Mouse (Mus musculus) right cerebral cortex, postnatal 14 days (tissue): ENCODE results near the gene Zfc3h1.

ENCODE experiments used
- DNase-seq: peaks from one replicate; pipeline ENCODE4 v3.0.0; 2022

Gene Zfc3h1

DNA sequence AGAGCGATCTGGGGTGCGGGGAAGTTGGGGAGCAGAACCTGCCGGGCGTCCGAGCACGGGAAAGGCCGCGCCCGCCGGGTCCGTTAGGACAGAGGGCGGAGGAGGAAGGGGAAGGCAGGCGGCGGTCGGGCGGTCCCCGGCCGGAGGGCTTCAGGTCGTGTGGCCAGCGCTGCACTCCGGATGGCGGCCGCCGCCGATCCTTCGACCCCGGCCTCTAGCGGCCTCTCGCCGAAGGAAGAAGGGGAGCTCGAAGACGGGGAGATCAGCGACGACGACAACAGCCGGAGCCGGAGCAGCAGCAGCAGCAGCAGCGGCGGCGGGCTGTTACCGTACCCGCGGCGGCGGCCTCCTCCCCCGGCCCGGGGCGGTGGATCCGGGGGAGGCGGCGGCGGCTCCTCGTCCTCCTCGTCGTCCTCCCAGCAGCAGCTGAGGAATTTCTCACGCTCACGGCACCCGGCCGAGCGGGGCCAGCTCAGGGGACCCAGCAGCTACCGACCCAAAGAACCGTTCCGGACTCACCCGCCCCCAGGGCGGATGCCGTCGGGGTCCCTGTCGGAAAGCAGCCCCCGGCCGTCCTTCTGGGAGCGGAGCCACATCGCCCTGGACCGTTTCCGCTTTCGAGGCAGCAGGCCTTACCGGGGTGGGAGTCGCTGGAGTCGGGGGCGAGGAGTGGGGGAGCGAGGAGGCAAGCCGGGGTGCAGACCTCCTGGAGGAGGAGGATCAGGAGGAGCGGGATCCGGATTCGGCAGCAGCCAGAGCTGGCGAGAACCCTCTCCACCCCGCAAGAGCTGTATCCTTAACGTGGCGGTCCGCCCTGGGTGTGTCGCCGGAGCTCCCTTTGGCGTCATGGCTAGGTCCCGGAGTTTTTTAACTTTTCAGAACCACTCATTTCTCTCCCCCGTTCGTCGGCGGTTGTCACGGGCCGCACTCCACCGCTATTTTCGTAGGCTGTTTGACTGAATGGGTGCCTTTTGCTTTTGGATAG is 551 bp downstream of the Zfc3h1 start:
- DNase-seq = peak; percentile 48

DNA sequence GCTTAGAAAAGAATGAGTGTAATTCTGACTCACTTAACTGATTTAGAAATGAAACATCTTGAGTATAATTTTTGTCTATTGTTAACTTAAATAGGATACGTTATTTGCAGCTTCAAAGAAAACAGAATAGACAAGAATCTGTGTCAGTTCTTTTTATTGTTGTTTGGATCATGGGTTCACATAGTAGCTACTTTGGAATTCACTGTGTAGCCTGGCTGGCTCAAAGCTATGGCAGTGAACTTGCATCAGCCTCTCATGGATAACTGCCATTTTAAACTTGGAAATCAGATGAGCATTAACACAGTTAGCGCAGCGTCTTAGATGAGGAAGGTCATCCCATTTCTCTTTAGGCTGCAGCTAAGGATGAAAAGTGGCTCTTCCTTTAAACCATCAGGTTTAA is 3.1 kb downstream of the Zfc3h1 start:
- DNase-seq = no peak

DNA sequence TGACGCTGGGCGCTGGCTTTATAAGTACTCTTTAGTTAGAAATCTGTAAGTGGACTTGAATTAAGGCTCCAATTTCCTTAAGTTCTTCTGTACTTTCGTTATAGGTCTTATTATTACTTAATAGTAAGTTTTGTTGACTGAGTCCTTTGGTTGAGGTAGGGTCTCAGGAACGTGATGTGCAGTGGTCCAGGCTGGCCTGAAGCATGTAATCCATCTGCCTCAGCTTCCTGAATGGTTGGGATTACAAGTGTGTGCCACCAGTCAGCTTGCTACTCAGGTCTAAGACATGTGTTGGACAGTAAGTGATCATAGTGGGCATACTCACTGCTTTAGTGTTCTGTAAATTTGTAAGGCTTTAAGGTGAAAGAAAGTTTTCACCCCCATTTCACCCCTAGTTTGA is 6.3 kb downstream of the Zfc3h1 start:
- DNase-seq = no peak

DNA sequence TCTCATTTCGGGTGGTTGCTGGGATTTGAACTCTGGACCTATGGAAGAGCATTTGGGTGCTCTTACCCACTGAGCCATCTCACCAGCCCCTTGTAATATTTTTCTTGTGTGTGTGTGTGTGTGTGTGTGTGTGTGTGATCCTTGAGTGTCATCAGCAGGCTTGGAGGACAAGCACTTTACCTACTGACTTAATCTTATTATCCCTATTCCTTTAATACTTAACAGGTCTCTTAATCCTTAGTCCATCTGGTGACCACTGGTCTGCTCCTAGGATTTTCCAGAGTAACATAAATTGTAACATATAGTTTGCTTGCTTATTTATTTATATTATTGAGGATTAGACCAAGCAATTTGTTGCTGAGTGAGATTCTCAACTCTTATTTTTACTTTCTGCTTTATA is 7.1 kb downstream of the Zfc3h1 start:
- DNase-seq = no peak

DNA sequence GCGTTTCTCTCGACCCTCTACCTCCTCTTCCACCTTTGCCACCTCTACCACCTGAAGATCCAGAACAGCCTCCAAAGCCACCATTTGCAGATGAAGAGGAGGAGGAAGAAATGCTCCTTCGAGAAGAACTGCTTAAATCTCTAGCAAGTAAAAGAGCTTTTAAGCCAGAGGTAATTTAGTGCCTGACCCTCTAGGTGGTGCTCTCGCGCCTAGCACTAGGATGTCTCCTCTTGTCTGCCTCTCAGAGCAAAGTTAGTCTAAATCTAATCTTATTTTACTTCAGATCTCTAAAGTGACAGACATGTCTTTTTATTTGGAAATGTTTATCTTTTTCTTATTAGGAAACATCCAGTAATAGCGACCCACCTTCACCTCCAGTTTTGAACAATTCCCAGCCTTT is 21.6 kb downstream of the Zfc3h1 start:
- peak; percentile 65 for DNase-seq

DNA sequence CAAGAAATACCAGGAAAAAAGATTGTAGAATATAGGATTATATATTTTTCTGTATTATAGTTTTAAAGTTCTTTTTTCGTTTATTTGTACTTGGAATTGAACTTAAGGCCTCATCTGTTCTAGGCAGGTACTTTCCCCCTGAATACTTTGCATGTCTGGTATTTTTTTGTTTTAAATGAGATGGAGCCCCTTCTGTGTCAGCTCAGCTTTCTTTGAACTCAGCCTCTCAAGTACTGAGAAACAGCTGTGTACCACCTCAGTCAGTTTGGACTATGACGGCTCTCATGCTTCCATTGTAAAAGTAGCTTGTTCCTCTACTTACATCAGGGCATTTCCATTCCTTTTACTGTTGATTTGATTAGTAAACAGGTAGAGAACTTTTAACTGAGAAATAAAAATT is 28.7 kb downstream of the Zfc3h1 start:
- DNase-seq = no peak

DNA sequence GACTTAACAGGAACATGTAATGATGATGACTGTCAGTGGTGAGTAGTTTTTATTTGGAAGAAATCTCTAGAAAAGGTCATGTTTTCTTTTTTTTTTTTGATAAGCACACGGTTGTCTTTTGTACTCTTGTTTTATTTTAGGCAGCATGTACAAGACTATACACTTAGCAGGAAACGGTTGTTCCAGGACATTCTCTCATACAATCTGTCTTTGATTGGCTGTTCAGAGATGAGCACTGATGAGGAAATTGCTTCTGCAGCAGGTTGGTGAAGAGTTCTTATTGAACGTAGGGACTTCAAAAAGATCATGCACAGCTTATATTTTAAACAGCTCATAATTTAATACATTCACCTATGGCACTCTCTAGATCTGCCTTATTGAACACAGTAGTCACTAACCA is 29.3 kb downstream of the Zfc3h1 start:
- no peak for DNase-seq

DNA sequence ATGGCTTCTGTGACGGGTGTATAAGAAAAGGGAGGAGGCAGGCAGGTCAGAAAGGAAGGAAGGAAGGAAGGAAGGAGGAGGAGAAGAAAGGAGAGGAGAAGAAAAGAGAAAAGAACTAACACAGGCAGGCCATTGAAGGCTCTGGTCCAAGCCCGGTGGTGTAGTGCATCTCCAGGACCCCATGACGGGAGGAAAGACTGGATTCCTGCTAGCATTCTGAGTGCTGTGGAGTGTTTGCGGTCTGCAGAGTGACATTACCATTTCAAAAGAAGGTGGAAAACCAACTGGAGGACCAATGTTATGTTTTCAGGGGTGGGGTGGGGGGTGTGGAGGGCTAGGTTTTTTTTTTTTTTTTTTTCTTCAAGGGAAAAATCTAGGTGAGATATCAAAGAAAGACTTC is 37.2 kb downstream of the Zfc3h1 start:
- no peak for DNase-seq

DNA sequence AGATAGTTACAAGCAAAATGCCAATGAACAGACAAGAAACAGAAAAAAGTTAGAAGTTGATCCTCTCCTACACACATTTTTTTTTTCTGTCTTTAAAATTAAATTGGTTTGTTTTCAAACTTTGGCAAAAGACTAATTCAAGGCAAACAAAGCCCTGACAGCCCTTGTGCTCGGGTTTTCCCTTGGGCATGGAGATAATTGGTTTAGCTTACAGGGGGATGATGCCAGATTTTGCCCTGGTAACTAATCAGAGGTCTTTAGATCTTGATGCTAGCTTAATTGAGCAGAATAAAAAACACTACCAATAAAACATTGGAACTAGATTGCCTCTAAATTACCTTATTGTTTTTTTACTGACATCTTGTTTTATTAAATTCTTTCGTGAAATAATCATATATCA is 40.6 kb downstream of the Zfc3h1 start:
- DNase-seq = no peak

DNA sequence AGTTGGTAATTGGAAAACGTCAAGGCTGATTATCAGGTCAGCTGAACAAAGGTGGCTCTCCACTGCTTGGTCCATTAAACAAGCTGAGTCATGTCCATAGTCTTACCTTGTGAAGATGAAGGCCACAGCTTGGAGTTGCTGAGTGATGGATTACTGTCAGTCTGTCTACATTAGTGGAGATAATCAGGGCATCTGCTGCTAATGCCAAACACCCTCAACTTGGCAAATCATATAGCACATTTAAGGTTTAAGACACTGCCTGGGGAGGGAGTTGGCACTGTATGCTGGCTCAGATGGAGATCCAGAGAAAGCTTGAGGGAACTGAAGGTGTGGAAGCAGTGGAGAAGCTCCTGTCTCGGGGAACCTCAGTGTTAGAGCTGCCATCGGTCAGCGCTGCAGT is 52.5 kb downstream of the Zfc3h1 start:
- no peak for DNase-seq

DNA sequence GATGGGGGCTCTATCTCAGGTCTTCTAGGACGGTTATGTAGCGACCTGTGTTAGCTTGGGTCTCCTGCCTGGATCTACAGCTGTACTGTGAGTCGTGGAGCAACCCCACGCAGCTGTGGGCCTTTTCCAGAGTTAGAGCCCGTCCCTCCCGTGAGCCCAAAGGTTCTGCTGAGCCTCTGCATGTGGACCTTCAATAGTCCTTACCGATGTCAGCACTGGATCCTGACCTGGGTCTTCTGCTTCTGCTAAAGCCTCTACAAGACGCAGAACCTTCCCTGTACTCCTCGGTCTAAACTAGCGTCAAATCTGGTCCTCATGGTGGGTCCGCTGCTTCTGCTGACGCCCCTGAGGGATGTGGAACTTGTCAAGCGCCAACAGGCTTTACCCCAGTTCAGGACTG is 63.9 kb downstream of the Zfc3h1 start:
- no peak for DNase-seq

DNA sequence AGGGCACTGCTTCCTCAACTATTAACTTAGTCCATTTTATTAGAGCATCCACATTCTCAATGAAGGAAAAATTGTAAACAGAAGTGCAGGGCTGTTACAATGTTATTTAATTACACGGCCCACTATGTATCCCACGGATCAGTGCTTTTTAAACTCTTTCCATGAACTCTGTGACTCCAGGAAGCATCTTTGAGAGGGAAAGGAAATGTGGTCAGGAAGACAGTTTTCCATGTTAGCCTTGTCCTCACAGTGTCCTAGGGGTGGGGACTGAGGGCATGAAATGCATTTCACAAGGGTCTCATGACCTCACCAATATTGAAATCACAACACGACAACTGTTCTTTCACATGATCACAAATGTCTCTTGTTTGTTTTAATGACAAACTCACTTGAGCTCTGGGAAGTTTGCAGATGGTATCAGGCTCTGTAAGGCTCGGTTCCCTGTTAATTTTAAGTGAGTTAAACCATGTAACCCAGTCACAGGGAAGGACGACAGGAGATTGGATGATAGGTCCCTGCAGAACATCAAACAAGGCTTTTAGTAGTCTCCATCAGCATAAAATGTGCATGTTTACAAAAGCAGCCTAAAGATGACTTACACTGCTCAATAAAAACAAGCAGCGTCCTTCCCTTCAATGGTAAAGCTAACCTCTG is 72.7 kb downstream of the Zfc3h1 start:
- DNase-seq = no peak

DNA sequence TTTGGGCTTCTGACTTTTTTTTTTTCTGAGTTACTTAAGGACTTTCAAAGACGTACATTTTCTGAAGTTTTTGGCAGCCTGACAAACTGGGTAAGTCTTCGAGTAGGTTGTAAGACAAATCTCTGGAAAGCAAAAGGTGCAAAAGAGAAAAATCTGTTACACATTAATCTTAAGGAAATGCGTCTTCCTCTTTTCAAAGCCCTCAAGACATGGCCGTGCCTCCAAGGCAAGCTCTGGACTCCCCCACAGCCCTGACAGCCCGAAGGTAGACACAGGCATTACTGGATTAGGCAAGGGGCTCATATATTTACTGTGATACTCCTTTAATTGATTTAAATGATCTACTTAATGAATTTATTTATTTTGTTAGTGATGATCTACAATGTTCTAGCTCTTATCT is 77.9 kb downstream of the Zfc3h1 start:
- no peak for DNase-seq

DNA sequence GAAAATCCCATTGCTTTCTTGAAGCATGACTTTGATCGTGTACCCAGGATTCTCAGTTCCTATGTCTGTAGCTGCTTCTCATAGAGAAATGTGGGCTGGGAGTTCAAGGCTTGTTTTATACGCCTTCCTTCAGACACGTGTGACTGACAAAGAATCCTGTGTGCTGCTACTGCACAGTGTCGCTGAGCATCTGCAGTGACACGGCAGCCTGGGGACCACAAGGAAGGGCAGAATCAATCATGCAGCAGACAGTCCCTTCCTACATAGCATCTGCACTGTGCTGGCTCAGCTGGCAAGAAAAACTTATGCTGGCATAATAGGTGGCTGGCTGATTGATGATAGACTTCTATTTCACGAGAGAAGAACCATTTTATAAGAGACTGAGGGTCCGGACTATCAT is 80.3 kb downstream of the Zfc3h1 start:
- DNase-seq = no peak

DNA sequence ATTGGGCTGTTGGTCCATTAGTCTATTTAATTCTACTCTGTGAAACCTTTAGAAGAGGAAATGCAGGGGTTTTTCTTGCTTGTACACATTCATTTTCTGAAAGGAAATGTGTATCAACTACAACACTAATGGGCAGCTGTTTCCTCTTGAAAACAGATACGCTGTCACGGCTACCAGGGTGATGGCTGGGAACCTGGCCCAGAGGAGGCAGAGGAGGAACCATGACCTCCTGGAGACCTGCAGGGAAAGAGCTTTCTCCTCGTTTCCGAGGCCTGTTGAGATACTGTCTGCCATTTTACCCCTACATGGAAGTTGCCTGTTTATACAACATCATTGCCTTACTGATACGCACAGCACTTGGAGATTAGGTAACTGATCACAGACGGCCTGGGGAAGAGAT is 81.0 kb downstream of the Zfc3h1 start:
- no peak for DNase-seq

DNA sequence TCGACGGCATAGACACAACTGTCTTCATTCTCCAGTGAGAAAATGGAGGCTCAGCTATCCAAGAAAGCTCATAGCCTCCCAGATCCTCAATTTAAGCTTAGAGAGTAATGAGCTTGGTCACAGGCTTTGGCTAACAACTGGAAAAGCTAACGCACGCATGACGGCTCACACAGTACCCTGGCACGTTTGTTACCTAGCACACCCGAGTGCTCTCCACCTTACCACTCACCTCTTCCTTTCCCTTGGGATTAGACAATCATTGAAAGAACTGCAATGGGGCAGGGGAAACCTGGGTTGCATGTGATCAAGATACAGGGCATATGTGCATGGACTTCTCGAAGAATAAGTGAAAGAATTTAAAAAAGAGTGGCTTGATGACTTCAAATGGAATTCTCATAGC is 83.2 kb downstream of the Zfc3h1 start:
- DNase-seq = no peak

DNA sequence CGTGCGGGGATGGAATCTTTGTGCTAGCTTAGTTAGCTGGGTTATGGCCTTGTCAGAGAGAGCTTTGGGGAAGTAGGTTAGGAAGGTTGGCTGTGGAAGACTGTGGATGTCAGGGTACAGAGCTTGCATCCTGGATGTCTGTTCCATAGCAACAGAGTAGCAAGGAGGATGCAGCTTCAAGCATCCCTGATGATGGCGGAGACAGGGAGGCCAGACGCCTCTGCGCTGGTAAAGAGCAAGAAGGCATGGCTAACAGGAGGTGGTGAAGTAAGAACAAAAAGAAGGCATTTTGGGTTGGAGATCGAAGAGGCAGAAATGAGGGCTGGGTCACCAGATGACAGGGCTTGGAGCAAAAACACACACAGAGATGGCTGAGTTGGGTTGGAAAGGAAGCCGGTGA is 83.9 kb downstream of the Zfc3h1 start:
- no peak for DNase-seq

DNA sequence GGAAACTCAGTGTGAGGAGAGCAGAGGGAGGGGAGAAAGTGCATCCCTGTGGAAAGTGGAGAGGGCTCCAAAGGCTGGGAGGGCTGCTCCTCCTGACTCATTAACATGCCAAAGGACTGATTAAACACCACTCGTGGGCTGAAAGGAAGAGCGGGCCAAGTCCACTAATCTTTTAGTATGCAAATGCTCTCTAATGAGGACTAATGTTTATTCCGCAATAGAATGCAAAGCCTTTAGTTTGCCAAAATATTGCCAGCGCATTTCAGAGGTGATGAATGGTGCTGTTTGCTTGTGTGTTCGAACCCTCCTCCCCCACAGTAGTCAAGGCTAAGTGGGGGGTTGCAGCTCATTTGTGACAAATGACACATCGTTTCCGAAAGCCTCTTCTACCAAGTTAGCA is 84.3 kb downstream of the Zfc3h1 start:
- DNase-seq = no peak

DNA sequence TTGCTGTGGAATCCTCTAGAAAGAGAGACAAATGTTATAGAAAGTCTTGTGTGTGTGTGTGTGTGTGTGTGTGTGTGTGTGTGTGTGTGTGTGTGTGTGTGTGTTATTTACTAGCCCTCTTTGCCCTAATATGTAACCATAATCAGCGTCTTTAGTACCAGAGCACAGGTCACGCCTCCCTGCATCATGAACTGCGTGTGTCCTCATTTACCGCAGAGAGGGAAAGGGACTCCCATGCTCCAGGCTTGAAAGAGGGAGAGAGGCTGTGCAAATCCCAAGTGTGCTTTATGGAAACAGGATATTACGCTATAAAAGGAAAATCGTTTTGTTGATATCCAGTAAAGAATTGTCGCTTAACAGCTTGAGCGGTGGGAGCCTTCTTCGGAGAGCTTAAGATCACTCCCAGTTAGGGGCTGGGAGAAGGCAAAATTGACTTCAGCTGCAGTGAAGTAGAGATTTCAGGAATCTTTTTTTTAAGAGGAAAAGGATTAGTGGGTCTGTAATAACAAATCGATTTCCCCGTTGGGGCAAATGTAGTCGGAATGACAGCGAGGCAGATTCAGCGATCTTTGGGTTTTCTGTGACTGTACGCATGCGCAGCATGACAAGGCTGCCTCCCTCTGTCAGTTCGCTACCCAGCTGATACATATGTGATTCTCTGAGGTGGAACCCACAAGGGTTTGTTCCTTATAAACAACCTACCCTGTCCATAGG is 86.0 kb downstream of the Zfc3h1 start:
- DNase-seq = no peak

DNA sequence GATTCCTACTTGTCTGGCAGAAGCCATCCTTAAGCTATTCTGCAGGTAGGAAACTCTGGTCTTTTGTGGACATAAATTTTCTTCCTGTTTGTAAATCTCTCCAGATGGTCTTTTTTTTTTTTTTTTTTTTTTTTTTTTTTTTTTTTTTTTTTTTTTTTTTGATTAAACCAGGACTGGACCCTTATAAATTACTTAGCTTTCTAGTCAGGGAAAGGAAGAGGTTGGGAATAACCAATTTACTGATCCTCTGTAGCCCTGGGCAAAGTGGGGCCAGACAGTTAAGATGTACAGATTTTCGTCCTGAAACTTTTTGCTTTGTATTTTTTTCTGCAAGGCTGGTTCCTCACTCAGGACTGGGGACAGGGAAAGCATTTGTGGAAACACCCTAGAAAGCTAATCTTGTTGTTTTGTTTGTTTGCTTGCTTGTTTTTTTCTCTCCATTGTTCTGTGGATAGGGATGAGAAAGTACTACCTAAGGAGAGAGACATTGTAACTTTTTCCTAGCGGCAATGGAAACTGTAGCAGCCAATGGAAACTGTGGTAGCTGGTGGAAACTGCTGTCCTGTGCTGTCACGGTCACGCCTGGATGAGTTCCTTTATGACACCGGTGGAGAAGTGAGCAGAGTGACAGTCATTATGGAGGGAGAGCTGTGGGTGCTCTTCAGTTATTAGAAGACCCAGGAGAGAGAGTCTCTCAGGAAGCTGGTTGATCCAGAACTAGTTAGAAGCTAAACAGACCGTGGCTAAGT is 88.6 kb downstream of the Zfc3h1 start:
- DNase-seq = no peak

DNA sequence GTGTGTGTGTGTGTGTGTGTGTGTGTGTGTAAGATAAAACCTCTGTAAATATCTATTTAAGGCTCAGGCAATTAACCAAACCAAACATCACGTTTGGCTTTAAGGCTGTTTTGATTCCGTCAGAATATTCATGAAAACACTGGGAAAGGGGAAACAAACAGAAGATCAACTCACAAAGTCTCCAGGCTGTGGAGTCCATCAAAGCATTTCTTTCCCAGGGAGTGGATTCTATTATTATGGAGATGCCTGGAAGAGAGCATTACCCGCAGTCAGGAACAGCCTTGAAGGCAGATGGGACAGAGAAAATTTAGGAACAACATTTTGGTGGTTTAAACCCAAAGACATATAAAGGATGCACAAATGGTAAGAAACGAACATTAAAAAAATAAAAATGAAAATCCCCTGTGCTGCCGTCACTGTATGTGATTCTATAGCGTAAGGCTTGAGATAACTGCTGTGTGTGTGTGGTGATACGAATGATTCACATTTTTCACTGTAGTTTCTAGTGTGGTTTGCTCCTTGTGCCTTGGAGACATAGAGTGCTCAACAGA is 90.3 kb downstream of the Zfc3h1 start:
- no peak for DNase-seq

DNA sequence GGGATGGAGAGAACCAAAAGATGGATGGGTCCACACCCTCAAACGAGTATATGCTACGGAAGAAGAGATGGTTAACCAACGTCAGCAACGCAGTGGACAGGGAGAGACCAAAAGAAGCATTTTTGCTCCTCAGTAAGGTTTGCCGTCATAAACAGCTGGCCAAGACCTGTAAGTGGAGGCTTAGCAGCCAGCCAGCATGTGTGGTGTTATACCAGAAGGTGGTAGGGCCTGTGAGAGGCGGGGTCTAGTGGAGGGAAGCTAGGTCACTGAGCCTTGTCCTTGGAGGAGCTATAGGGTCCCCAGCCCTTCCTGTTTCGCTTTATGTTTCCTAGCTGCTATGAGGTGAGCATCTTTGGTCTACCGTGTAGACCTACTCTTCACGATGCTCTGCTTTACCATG is 91.7 kb downstream of the Zfc3h1 start:
- no peak for DNase-seq
